Mouse (Mus musculus): ENCODE results near the gene Rps15a.

Gene Rps15a

GRCm38 (mm10) chr7:118115877-118116568, at the start of gene Rps15a:
Gene Rps15a, minus strand, starts transcription at chr7:118116188.
- peak; percentile 95 for DNase-seq

GRCm38 (mm10) chr7:118163006-118163405, 47.0 kb upstream of the Rps15a start:
- DNase-seq = no peak

GRCm38 (mm10) chr7:118160121-118160520, 44.1 kb upstream of the Rps15a start:
- no peak for DNase-seq

GRCm38 (mm10) chr7:118156461-118156860, 40.5 kb upstream of the Rps15a start:
- no peak for DNase-seq

GRCm38 (mm10) chr7:118154150-118154549, 38.2 kb upstream of the Rps15a start:
- no peak for DNase-seq

- DNase-seq = no peak
Measured at GRCm38 (mm10) chr7:118143602-118144001, 27.6 kb upstream of the Rps15a start.

- DNase-seq = no peak
Measured at GRCm38 (mm10) chr7:118143123-118143522, 27.1 kb upstream of the Rps15a start.

- no peak for DNase-seq
Measured at GRCm38 (mm10) chr7:118141271-118141670, 25.3 kb upstream of the Rps15a start.

- no peak for DNase-seq
Measured at GRCm38 (mm10) chr7:118135128-118135527, 19.1 kb upstream of the Rps15a start.

- DNase-seq = peak; percentile 98
Measured at GRCm38 (mm10) chr7:118129430-118130041, 13.5 kb upstream of the Rps15a start, which contains the start of gene Arl6ip1. Gene Arl6ip1, minus strand, starts transcription at chr7:118129662.

- no peak for DNase-seq
Measured at GRCm38 (mm10) chr7:118128925-118129429, 13.0 kb upstream of the Rps15a start.

- no peak for DNase-seq
Measured at GRCm38 (mm10) chr7:118126219-118126875, 10.4 kb upstream of the Rps15a start.

GRCm38 (mm10) chr7:118125736-118126135, 9.7 kb upstream of the Rps15a start:
- no peak for DNase-seq

GRCm38 (mm10) chr7:118123512-118124411, 7.8 kb upstream of the Rps15a start:
- no peak for DNase-seq

GRCm38 (mm10) chr7:118122235-118122634, 6.2 kb upstream of the Rps15a start:
- DNase-seq = no peak

- DNase-seq = no peak
Measured at GRCm38 (mm10) chr7:118120654-118121053, 4.7 kb upstream of the Rps15a start.

- DNase-seq = peak; percentile 47
Measured at GRCm38 (mm10) chr7:118119946-118120345, 4.0 kb upstream of the Rps15a start.

GRCm38 (mm10) chr7:118119142-118119541, 3.2 kb upstream of the Rps15a start:
- DNase-seq = peak; percentile 41

- no peak for DNase-seq
Measured at GRCm38 (mm10) chr7:118118426-118118825, 2.4 kb upstream of the Rps15a start.

GRCm38 (mm10) chr7:118117539-118118210, 1.7 kb upstream of the Rps15a start:
- no peak for DNase-seq

GRCm38 (mm10) chr7:118116787-118117538, 975 bp upstream of the Rps15a start:
- DNase-seq = no peak

All from thymus, postnatal 14 days (tissue).